Mouse (Mus musculus) telencephalon, adult 2 months (tissue): Measurements from ENCODE around the gene Rundc3a.
"Not testable (repeated sequence)": the region's sequence is repeated elsewhere in the genome, so short reads cannot be mapped to it uniquely, and the experiment has no call there.

Experiments
- DNase-seq: peaks from one replicate; pipeline ENCODE4 v3.0.0-alpha.2; 2011; ENCODE audit warnings: low read depth, low spot score

The Rundc3a gene

DNA sequence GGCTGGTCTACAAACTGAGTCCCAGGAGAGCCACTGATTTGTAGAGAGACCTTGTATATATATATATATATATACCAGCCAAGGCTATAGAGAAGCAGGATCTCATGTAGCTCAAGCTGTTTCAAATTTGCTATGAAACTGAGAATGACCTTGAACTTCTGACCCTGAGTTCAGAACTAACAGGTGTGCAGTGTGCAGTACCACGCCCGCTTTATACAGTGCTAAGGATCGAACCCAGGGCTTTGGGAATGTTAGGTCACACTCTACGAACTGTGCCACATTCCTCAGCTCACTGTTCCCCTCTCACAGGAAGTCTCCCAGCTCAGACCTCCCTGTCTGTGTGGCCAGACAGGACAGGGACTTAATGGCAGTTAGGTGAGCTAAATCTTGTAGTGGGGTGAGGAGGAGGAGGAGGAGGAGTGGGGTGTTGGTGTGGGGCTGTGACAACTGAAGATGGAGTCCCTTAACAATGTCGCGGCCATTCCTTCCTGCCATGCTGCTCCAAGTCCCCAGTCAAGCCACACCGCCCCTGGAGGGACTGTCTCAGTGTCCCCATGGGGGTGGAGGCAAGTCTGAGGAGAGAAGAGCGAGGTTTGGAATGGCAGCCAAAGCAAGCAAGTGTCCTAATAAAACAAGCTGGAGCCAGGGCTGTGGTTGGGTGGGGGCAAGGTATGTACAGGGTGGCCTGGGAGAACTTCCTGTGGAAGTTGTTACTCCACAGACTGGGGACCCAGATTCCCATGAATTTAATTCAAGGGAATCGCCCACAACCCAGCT, 25.5 kb upstream of the Rundc3a start:
- no peak for DNase-seq

DNA sequence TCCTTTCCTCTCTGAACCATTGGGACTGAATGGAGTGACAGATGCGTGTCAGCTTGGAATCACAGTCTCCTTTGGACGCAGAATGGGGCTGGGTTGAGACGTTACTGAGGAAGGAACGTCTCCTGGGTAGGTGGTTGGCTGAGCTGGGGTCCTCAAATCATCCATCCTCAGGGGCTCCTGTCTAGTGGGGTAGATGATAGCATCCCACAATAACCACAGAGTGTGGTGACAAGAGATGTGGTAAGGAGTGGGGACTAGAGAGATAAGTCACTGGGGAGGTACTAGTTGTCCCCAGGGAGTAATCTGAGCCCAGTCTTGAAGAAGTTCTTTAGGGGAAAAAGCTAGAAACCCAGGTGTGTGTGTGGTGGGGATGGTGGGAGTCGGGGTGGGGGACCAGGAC, 24.9 kb upstream of the Rundc3a start:
- DNase-seq = no peak

DNA sequence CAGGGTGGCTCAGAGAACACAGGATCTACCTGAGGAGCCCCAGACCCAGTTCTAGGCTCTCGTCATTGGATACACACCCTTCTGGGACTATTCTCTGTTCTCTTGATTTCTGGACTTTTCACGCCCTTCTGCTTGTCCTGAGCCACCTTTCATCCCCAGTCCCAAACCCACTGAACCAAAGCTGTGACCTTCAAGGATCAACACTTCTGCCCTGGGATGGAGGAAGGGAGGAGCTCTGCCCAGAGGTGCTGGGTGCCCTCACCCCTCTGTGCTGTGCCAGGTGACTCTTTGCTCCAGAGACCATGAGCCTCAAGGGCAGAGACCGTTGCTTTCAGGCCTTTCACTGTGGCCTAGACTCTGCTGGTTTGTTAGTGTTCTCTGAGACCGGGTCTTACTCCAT, 23.9 kb upstream of the Rundc3a start:
- no peak for DNase-seq

GRCm38 (mm10) chr11:102370285-102370684, 22.9 kb upstream of the Rundc3a start:
- no peak for DNase-seq

- DNase-seq = no peak
These were observed 21.1 kb upstream of the Rundc3a start for GRCm38 (mm10) chr11:102371926-102372685.

DNA sequence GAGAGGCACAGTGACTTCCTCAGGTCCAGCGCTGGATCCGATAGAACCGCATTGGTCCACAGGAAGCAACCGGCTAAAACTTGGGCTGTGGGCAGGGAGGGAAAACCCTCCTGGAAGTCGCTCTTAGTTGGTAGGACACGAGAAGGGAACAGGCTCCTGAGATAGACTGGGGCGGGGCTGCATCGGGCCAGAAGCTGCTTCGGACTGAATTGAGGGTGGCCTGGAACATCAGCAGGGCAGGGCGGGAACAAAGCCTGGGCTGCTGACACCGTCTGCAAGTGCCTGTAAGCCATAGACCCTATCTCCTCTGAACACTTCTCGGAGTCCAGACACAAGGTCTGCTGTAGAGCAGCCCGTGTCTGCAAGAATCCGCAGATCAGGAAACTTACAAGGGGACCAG, 20.3 kb upstream of the Rundc3a start:
- no peak for DNase-seq

- no peak for DNase-seq
These were observed 19.6 kb upstream of the Rundc3a start for GRCm38 (mm10) chr11:102373646-102374045.

DNA sequence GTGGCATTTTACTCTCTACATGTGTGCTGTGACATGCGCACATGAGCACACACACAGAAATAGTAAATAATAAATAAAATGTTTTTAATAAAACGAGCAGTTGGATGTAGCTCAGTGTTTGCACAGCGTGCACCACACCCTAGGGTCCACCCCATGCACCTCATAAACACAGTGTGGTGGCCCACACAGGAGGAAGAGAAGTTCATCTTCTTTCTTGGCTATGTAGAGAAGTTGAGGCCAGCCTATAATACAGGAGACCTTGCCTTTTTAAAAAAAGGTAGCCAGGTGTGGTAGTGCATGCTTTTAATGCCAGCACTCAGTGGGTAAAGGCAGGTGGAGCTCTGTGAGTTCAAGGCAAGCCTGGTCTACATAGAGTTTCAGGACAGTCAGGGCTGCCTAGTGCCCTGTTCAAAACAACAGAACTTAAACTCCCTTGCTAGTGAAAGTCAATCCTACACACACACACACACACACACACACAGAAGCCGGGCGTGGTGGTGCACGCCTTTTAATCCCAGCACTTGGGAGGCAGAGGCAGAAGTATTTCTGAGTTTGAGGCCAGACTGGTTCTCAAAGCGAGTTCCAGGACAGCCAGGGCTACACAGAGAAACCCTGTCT, 19.0 kb upstream of the Rundc3a start:
- DNase-seq = no peak

GRCm38 (mm10) chr11:102375196-102376173, 17.7 kb upstream of the Rundc3a start:
- no peak for DNase-seq

- DNase-seq = no peak
These were observed 16.9 kb upstream of the Rundc3a start for GRCm38 (mm10) chr11:102376196-102376835.

DNA sequence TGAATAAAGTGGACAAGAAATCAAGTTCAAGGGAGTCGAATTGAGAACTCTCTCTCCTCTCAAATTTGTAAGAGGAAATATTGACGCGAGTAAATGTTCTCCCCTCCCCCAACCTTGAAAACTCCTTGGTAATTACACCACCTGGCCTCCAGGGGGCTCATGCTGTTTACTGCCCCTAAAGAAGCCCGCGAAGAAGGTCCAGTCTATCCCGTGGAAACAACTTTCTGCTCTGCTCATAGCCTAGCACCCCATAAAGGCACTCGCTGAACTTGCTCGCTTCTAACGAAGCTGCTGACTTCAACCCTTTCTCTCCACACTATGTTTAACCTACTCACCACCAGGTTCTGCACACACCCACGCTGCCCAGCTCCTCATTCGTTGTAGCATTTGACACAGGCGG, 16.0 kb upstream of the Rundc3a start:
- no peak for DNase-seq

- no peak for DNase-seq
These were observed 13.1 kb upstream of the Rundc3a start for GRCm38 (mm10) chr11:102380091-102380490.

GRCm38 (mm10) chr11:102381341-102382100, 11.7 kb upstream of the Rundc3a start:
- no peak for DNase-seq

- no peak for DNase-seq
These were observed 10.4 kb upstream of the Rundc3a start for GRCm38 (mm10) chr11:102382794-102383193.

DNA sequence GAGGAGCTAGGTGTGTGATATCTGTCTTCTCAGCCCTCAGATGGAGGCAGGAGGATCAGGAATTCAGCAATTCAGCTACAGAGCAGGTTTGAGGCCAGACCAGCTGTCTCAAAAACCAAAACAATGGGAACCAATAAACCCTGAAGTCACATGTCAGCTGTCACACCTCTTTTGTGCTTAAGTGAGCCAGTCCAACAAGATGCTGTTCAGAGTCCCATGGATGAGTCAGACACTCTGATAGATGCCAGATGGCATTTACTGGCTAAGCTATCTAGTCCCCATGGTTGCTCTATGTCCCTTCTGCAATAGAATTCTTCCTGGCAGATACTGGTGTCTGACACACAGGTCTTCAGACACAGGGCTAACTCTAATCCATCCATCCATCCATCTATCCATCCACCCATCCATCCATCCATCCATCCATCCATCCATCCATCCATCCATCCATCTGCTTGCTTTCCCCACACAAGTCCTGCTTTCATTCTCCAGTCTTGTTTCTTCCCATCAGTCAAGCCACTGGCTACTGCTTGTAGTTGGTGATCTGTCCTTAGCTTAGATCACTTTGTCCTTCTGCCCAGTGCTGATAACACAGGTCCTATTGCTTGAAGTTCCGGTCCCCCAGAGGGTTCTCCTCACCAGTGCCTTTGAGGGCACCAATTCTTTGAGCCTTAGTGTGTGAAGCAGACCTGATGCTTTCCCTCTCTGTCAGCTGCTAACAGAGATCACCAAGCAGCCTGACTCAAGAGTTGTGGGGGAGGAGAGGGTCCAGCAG, 9.7 kb upstream of the Rundc3a start:
- no peak for DNase-seq

DNA sequence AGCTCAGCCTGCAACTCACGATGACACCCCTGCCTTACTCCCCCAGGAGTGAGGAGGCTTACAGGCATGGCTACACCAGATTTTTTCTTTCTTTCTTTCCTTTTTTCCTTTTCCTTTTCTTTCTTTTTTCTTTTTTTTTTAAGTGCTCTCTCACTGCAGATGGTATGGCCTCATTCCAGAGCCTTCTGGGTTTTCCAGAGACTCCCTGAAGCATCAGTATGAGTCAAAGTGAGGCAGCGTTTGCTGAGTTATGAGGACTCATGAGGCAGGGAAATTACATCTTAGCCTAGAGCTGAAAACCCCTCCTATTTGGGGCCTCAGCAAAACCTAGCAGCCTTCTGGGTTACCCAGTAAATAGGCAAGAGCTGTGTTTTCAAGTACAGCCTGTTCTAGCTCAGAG, 8.8 kb upstream of the Rundc3a start:
- DNase-seq = no peak

DNA sequence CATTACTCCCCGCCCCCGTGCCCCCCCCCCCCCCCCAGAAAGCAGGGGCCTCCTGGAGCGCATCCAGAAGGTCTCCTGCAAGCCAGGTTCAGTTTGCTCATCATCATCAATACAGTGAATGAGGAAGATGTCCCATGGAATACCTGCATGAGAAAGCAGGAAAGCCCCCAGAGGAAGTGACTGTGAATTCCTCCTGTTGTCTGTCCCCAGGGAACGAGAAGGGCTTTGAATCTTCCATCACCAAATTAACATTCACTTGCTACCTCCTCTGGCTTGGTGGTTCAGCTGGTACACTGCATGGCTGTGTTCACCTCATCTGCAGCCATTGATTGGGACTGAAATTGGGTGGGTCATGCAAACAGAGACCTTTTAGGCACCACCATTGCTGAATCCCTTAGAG, 8.1 kb upstream of the Rundc3a start:
- no peak for DNase-seq

DNA sequence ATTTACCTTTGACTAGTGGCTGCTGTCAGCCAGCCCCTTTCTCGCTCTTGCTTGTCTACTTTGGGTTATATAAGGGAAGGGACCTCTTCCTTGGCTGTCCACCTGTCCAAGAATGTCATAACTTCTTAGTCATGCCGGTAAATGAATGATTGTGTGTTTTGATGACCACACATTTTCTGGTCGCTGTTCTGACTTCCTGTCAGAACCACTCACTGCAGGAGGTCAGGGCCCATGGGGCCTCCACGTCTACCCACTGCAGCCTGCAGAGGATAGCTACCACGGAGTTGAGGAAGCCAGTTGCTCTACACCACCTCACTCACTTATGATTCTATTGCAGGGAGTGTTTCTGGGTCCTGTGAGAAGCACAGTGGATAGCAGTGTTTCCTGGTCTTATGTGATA, 7.1 kb upstream of the Rundc3a start:
- DNase-seq = no peak

DNA sequence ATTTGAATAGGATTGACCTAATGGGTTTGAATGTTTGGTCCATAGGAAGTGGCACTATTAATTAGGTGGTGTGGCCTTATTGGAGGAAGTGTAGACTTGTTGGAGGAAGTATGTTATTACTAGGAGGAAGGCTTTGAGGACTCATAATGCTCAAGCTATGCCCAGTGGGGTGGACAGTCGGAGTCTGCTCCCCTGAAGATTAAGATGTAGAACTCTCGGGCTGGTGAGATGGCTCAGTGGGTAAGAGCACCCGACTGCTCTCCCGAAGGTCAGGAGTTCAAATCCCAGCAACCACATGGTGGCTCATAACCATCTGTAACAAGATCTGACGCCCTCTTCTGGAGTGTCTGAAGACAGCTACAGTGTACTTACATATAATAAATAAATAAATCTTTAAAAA, 3.8 kb upstream of the Rundc3a start:
- not testable (repeated sequence) for DNase-seq
